Mouse (Mus musculus) left cerebral cortex, adult 9 months (tissue): ENCODE results near the gene Hdac7.

Source experiments
- DNase-seq, 2 experiments: peaks; one replicate each; pipeline ENCODE4 v3.0.0; 2022; ENCODE audit warnings: low spot score in 2 of 2

The Hdac7 gene

DNA sequence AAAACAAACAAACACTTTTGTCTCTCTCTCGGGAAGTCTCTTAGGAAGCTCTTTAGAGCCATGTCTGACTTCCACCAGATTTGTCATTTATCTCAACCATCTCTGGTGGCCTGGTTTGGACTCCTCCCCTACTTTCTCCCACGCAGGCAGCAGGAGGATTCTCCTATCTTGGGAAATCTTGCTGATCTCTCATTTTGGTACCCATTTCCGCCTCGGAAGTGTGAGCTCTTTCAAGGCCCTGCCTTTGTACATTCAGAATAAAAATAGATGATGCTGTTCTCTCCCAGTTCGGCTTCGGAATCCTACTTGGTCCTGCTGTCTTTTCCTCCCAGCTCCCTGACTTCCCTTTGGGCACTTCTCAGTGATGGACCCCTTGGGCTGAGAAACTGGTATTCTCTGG, 10.2 kb upstream of the Hdac7 start:
- DNase-seq = no peak

DNA sequence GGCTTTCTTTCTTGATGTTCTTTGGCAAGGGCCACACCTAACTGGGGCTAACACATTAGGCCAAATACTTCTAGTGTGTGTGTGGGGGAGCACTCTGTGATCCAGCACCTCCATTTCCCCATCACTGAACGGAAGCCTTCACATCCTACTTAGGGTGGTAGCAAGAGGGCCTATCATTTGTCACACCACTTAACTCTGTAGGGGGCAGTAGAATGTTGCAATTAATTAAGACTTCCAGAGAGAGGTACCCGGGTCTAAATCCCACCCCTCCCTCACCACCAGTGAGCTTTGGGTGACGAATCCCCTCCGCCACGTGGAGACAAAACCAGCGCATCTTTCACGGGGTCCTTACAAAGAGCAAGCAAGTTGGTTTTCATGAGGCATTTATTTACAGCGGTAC, 9.8 kb upstream of the Hdac7 start:
- DNase-seq = no peak

DNA sequence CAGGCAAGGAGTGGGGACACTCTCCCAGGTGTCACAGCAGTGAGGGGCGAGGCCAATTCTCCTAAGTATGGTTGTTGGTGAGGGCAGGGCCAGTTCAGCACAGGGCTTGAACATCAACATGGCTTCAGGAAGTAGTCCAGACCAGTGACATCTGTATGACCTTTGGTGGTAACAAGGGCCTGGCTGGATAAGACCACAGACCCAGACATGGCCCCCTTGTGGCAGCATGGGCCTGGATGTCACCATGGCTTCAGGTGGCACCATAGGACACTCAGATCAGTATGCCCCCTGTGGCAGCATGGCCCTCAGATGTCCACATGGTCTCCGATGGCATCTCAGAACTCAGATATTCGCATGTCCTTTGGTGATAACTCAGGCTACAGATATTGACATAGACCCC, 8.0 kb upstream of the Hdac7 start:
- DNase-seq = no peak

DNA sequence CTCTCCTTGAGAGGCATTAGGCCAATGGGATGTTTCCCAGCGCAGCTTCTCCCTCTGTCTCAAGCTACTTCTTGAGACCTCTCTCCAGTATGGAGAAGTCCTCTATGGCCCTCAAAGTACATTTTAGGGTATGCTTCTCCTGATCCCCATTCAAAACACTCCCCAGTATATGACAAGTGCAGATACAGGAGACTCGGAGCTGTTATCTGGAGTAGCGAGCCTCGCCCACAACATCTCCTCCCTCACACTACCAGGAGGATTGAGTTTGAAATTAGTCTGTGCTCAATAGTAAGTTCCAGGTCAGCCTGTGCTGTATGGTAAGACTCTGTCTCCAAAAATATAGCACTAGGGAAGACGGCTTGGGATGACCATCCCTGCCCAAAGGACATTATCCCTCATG, 6.7 kb upstream of the Hdac7 start:
- no peak for DNase-seq

DNA sequence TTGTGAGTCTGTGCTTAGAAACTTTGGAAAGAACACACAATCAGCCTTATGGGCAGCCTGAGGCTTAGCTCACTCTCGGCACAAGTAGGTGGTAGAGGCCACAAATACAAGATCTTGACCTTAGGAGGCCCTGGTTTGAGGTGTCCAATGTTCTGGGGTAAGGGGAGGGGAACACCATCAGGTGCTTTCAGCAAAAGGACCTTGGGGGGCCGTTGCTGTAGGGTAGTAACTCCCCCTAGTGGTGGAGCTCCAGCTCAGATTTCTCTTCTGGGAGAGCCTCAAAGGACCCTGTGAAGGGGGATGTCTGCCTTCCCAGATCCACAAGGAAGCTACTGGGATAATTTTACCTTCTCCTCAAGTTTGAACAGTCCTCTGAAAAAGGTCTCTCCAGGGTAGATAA, 6.1 kb upstream of the Hdac7 start:
- no peak for DNase-seq

DNA sequence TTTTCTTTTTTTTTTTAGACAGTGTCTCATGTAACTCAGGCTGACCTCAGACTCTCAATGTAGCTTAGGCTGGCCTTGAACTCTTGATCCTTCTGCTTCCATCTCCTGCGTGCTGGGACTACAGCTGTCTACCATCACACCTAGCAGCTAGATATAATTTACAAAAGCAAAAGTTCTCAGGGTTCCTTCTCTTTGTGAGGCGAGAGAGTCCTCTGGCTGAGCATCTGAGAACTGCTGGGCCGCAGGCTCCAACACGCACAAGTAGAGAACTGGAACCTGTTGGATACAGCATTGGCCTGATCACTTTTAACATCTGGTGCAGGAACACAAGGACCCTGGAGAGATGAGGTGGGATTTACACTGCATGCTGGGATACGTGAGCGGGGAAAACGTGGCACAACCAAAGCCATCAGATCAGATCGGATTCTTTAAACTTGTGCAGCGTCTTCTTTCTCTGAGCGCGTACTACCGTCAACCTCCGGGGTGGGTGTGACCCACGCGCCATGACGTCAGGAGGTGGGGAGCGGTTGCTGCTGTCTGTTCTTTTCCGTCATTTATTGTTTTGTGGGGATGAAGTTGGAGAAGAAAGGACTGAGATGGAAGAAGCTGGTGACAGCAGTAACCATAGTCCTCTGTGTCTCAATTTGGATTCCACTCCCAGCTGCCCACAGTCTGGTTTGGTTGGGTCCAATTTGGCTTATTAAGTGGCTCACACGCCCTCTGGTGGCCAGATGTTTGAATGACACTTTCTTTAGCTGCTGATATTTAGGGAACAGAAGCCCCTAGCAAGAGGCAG, 5.0 kb upstream of the Hdac7 start:
- peak; percentile 69 to 93 for DNase-seq

DNA sequence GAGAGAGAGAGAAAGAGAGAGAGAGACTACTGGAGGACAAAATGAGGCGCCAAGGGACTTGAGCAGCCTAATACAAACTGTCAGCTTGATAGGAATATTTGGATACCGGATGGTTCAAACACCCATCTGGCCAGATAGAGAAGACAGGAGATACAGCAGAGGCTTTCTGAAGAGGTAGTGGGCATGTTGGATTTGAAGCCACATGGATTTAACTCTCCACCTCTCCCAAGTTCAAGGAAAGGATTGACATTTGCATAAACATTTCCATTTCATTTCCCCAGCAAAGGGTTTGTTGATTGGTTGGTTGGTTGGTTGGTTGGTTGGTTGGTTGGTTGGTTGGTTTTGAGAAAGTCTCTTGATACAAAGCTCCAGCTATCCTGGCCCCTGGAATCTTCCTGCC, 3.6 kb upstream of the Hdac7 start:
- no peak for DNase-seq

DNA sequence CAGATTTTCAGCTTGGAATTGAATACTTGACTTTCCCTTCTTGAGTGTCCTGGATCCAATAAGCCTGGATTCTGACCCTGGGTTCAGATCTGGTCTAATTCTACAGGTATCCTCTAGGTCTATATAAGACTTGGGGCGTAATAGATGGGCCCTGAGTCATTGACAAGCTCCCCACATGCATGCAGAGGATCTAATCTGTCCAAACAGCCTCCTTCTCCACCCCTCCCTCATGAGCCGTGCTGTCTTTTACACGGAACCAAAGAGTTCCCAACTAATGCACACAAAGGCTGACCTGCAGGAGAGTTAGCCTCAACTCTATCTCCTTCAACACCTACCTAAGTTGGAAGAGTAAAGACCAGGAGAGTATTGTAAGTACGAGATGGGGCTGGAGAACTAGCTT, 3.0 kb upstream of the Hdac7 start:
- no peak for DNase-seq

DNA sequence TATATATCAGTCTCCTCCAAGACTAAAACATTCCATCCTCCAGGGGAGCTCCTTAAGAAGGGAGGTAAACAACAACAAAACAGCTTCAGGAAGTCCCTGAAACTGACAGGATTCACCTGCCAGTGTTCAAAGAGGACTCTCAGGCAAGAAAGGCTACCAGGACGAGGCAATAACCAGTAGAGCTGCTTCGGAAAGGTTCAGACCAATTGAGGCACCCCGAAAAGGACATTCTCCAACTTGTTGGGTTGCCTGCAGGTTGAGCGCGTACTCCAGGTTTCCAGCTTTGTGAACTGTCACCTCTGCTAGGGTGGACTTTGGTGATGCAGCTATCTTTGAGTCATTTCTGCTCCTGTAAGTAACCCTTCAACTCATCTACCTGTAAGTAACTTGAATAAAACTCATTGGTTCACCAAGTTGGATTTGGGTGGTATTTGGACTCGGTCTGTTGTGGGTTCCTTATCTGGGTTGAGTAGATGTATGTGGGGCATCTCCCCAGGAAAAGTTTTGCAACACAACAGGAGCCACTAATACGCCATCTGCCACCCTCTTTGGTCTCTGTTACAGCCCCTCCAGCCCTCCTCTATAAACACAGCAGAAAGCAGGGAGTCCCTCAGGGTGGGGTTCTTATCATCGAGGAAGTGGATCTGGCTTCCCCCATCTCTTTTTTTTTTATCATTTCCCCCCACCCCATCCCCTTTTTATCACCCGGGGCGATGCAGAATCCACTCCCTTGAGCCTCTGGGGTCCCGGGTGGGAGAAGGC, 2.0 kb upstream of the Hdac7 start:
- no peak for DNase-seq

DNA sequence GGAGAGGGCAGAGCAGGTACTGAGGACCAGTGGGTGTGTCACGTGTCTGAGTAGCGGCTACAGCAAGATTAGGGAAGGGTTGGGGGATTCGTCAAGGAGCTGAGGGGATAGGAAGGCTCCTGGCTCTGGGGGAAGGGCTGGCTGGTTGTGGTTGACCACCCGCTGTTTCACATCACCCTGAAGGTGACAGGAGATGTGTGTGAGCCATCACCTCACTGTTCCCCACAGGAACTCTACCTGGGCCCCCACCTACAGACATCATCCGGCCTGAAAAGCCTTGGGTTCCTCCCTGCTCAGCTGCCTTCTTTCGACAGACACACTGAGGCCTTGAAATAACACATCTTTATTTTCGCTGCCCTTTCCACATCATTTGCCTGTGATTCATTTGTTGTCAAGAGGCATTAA, 1.1 kb downstream of the Hdac7 start:
- no peak for DNase-seq

DNA sequence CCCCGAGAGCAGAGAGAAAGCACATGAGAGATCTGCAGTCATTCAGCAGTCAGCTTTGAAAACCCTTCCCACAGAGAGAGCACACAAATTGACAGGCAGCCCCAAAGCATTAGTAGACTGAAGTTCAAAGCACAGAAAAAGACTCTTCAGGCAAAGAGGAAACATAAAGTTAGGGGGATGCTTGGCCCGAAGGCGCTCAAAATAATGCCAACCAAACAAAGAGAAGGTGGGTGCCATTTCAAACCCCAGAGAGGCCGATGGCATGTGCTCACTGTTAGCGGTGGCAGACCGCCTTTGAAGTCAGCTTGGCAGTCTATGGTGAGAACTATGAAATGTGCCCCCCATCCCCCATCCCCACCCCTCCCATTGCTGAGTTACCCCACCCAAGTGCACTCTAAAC, 2.2 kb downstream of the Hdac7 start:
- no peak for DNase-seq

DNA sequence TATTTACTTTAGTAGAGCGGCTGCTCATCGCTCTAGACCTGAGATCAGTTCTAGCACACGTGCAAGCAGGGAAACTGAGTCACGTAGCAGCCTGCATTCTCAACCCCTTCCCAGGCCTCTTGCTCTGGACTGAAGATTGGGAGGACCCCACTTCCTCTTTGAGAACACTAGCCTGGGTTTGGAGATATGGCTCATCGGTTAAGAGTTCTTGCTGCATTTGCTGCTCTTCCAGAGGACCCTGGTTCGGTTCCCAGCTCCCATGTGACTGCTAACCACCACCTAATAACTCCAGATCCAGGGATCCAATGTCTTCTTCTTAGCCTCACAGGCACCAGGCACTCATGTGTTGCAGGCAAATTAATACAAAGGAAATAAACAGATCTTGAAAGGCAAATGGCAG, 2.9 kb downstream of the Hdac7 start:
- DNase-seq = no peak

DNA sequence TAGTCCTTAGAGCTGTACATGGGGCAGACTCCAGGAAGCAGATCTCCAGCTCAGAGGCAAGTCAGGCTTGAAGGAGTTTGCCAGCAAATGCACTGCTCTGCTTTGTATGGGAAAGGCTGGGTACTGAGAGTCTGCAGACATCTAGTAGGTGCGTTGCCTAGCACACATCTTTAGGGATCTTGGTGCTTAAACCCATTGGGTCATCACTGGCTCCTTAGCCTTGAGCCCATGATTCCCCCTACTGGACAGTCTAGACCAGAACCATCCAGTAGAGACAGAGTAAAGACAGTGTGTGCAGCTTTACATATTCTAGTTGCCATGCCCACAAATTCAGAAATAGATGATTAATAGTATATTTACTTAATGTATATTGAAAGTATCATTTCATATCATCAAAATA, 3.5 kb downstream of the Hdac7 start:
- no peak for DNase-seq

DNA sequence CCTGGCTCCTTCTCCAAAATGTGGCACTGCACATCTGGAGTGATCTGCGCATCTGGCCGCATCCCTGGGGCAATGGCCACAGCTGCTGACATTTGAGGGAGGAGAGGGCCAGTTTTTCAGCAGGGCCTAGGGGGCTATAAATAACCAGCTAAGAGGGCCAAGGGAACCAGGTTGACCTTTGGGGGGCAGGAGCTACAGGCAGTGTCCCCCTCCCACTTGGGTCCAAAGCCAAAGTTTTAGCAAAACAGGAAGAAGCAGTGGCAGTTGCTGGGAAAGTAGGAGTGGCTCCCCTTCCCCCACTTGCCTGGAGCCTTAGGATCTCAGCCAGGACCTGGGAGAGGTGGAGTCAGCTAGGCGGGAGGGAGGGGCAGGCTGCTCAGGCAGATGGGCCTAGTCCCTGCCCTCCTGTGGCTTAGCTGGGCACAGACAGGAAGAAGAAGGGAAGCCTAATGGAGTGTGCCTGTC, 4.3 kb downstream of the Hdac7 start:
- no peak for DNase-seq

DNA sequence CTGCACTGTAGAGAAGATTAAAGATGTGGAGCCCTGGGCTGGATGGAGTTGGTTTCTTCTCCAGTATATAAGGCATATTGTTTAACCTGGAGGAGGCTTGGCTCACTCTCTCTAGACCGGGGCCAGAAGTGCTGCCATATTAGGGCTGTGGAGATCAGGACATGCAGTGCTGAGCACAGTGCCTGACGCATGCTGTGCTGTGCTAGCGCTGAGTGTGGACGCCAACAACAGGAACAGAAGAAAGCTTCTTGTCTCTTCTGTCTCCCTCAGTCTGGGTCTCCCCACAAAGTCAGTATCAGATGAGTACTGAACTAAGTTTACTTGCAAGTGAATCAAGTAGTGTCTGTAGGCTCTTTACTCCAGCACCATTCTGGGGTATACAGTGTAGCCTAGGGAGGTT, 4.8 kb downstream of the Hdac7 start:
- DNase-seq = no peak

DNA sequence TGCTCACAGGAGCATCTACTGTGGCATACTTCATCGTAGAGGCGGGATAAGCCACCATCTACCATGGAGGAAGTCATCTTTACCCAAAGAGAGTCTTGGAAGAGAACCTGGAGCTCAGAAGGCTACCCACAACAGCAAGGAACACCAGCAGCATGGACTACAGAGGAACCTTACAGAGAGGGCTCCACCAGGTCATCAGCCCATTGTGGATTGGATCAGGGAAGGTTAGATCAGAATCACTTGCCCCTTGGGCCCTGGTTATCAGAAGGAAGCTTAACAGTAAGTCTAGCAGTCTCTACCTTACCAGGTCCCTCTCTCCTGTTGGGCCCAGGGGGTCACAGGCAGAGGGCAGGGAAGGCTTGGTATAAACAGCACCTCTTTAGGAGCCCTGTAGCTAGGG, 5.3 kb downstream of the Hdac7 start:
- no peak for DNase-seq

DNA sequence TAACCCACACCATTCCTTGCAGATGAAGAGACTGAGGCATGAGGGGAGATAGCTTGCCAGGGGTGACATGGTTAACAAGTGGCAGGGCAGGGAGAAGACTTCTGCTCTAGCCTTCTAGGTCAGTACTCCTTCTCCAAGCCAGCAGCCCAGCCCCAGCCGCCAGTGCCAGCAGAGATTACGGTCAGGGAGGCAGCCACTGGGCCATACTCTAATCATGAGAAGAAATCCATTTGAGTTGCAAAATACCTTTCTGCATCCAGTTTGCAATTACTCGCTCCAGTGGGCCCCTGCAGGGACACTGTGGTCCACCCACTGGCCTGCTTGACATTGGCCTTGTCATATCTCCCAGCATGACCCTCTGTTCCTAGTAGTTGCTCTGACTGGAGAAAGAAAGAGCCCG, 5.9 kb downstream of the Hdac7 start:
- no peak for DNase-seq

DNA sequence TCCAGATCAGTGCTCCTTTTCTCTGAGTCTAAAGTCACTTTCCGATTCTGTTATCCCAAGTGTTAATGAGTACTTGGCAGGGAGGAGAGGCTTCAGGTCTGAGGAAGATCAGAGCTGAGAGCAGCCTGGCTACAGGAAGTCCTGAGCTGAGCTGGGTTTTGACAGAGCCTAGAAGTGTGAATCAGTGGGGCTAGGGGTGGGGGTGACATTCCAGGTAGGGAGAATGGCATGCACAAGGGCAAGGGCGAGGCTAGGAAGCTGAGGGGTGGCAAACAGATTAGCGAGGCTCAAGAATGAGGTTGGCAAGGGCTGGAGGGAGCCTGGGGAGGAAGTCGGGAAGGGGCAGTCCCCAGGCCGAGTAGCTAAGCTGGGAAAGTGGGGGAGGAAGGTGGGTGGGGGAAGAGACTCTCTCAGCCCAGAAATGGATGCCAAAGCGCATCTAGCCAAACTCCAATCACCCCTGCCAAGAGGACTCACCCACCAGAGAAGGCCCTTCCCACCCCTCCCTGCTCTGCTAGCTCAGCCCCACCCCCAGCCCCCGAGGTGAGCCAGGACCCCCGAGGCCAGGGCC, 6.7 kb downstream of the Hdac7 start:
- DNase-seq = no peak

DNA sequence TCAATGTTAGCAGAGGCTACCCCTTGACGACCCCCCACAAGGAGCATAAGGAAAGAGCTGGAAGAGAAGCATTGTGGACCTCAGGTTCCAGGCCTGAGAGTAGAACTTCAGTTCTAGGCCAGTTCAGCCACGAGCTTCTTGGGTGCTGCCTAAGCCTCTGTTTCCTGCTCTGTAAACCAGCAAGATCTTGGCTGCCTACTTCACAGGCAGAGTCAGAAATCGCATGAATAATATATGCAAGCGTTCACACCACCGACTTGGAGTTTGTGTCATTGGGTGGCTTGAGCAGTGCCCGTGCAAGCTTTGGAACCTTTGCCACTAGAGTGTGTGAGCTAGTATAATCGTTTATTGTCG, 7.4 kb downstream of the Hdac7 start:
- DNase-seq = no peak

DNA sequence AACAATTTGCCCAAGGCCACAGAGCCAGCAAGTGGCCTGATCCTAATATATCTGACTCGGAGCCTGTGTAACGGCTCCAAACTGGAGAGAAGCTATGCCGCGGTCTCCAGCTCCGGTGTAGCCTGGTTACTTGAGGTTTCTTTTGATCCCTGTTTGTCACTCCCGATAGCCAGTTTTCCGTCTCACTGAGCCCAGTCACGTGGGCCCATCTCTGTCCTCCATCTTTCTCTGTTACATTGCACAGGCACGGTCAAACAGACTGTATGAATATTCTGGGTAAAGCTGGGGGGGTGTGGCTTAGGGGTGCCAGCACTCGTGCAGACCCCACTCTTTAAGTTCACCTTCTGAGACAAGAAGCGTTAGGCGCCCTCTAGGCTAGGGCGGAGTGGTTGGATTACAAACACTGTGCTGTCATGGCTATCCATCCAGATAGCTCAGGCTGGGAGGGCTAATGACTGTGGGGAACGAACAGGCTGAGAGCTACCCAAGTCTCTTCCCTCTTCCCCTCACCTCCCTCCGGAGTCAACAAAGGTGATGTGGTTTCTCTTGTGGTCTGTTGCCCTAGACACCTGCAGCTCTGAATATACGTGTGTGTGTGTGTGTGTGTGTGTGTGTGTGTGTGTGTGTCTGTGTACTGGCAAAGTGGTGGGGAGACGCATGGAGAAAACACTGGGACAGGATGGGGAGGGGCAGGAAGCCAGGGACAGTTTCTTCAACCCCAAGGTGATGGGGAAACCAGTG, 8.0 kb downstream of the Hdac7 start:
- DNase-seq = no peak

DNA sequence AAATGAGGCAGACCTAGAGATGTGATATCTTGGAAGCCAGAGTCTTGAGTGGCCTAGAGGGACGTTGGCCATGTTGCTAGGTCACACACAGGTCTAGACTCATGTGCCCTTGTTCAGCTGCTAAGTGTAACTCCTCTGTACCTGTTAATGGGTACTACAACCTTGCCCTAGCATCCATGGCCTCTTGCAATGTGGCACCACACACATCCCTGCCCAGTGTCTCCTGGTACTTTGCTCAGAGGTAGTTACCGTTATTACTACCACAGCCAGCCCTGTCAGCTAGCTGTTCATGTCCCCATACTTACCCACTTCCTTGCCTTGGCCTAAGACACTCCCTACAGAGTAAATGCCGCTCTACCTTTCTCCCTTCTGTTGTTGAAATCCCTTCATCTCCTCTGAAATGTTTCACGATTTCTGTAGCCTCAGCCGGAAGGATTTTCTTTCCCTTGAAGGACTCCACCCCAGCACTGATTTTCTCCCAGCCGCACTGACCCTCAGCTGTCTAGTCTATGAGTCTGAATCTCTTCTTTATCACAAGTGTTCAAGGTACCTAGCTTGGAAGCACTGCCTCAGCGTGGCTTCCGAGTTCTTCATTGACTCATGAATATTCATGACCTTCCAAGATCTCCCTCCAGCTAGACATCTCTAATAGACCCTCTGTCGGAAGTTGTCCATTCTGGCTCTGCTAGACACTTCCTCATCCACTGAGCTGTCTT, 11.4 kb downstream of the Hdac7 start:
- no peak for DNase-seq
